Mouse (Mus musculus): ENCODE measurements at regions not wholly inside any gene's neighbourhood (a gene's known extent, or its start where the extent isn't known, plus 50 kb on each side); places are given as distances from the start of the nearest gene placed in this dataset.

GRCm38 (mm10) chr3:149076928-149077551, 86.7 kb upstream of the Adgrl2 start:
- DNase-seq (ENCODE audit: low read depth, low spot score) = no peak

- DNase-seq (ENCODE audit: low read depth, low spot score) = no peak
Measured at GRCm38 (mm10) chr3:149075488-149075851, 85.1 kb upstream of the Adgrl2 start.

GRCm38 (mm10) chr3:149074658-149075487, 84.5 kb upstream of the Adgrl2 start:
- DNase-seq (ENCODE audit: low read depth, low spot score) = peak; percentile 59

GRCm38 (mm10) chr3:149070201-149070600, 79.8 kb upstream of the Adgrl2 start:
- DNase-seq (ENCODE audit: low read depth, low spot score) = no peak

GRCm38 (mm10) chr3:149069436-149069835, 79.1 kb upstream of the Adgrl2 start:
- no peak for DNase-seq (ENCODE audit: low read depth, low spot score)

GRCm38 (mm10) chr3:149068821-149069220, 78.5 kb upstream of the Adgrl2 start:
- no peak for DNase-seq (ENCODE audit: low read depth, low spot score)

GRCm38 (mm10) chr3:149067758-149068157, 77.4 kb upstream of the Adgrl2 start:
- DNase-seq (ENCODE audit: low read depth, low spot score) = no peak

- DNase-seq (ENCODE audit: low read depth, low spot score) = no peak
Measured at GRCm38 (mm10) chr3:149055077-149055476, 64.7 kb upstream of the Adgrl2 start.

GRCm38 (mm10) chr3:149052295-149052902, 62.0 kb upstream of the Adgrl2 start:
- DNase-seq (ENCODE audit: low read depth, low spot score) = peak; percentile 85

- DNase-seq (ENCODE audit: low read depth, low spot score) = no peak
Measured at GRCm38 (mm10) chr3:149045343-149045742, 55.0 kb upstream of the Adgrl2 start.

- no peak for DNase-seq (ENCODE audit: low read depth, low spot score)
Measured at GRCm38 (mm10) chr3:149043901-149044300, 53.5 kb upstream of the Adgrl2 start.

- peak; percentile 79 for DNase-seq (ENCODE audit: low read depth, low spot score)
Measured at GRCm38 (mm10) chr3:149042527-149042926, 52.2 kb upstream of the Adgrl2 start.

GRCm38 (mm10) chr3:149041188-149041587, 50.8 kb upstream of the Adgrl2 start:
- no peak for DNase-seq (ENCODE audit: low read depth, low spot score)
